Mouse (Mus musculus) thymus, postnatal 14 days (tissue): ENCODE measurements at regions not wholly inside any gene's neighbourhood (a gene's known extent, or its start where the extent isn't known, plus 50 kb on each side); places are given as distances from the start of the nearest gene placed in this dataset.
A peak's percentile ranks its signal among the peaks of the same experiment; 100 is the strongest.

Experiments used
- DNase-seq: peaks from one replicate; pipeline ENCODE4 v3.0.0; 2021

GRCm38 (mm10) chrX:49387439-49387838 lies 76.3 kb upstream of the Arhgap36 start:
- no peak for DNase-seq

DNA sequence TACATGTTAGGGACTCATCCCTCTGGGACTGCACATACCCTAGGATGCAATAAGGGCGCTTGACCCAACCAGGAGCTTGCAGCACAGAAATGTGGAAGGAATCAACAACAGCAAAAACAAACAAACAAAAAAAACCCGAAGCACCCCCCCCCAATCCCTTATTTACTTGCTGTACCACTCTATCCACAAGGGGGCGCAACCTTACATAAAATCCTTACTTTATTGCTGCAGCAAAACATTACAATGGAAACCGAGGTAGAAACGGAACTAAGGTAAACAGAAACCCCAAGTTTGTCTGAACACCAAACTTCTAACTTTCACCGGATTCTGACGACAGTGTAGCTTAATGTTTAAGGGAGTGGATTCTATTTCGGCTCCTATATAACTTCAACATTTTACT lies 86.7 kb upstream of the Arhgap36 start:
- peak; percentile 2 for DNase-seq

- DNase-seq, result no peak
Measured at GRCm38 (mm10) chrX:49370384-49370783, 82.3 kb upstream of the Enox2 start.

- DNase-seq, result no peak
Measured at GRCm38 (mm10) chrX:49369404-49369803, 81.3 kb upstream of the Enox2 start.

- no peak for DNase-seq
Measured at GRCm38 (mm10) chrX:49346451-49346850, 58.4 kb upstream of the Enox2 start.
